Mouse (Mus musculus): Measurements from ENCODE around the gene Mis18a.

Gene Mis18a

GRCm38 (mm10) chr16:90727233-90728115 lies at the start of gene Mis18a:
Gene Mis18a (minus strand): TSS chr16:90727404.
- peak; percentile 95 for DNase-seq (ENCODE audit: low read depth, low spot score)

- no peak for DNase-seq (ENCODE audit: low read depth, low spot score)
Observed at GRCm38 (mm10) chr16:90775946-90776520, 48.8 kb upstream of the Mis18a start.

DNA sequence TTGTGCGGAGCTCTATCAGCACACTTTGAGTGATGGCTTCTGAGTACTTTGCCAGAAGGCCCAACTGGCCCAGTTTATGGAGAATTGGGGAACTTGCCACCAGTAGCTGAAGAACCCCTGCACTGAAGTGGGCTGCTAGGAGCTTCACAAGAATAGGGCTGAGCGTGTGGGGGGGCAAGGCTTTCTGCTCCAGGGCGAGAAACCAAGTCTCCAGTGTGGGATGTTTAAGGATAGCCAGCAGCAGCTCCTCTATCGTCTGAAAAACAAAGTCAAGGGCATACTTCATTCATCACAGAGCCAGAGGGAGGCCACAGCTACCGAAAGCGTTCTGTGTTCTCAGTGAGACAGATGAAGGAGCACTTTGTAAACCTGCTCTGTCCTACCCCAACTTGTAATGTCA lies 47.4 kb upstream of the Mis18a start:
- DNase-seq (ENCODE audit: low read depth, low spot score): no peak

- no peak for DNase-seq (ENCODE audit: low read depth, low spot score)
Observed at GRCm38 (mm10) chr16:90774216-90774615, 47.0 kb upstream of the Mis18a start.

DNA sequence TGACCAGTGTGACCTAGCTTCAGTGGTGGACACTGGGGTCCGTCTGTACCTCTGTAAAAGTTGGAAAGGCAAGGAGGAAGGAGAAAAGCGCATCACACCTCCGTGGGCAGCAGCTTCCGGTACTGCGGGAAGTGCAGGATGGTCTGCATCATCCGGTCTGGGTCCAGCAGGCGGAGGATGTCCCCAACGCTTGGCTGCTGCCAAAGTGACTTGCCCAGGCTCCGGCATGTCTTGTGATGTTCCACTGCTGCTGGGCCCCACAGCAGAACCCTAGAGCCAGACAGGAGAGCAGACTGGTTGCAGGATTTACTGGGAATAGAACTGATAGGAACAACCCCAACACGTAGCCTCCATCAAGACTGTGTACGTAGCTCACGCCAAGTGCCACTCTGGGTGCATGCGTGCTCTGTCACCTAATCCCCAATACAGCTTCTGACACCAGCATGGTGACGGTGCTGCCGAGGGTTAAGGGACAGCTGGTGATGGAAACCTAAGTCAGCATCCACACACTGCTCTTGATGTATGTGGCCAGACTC lies 39.8 kb upstream of the Mis18a start:
- DNase-seq (ENCODE audit: low read depth, low spot score): no peak

DNA sequence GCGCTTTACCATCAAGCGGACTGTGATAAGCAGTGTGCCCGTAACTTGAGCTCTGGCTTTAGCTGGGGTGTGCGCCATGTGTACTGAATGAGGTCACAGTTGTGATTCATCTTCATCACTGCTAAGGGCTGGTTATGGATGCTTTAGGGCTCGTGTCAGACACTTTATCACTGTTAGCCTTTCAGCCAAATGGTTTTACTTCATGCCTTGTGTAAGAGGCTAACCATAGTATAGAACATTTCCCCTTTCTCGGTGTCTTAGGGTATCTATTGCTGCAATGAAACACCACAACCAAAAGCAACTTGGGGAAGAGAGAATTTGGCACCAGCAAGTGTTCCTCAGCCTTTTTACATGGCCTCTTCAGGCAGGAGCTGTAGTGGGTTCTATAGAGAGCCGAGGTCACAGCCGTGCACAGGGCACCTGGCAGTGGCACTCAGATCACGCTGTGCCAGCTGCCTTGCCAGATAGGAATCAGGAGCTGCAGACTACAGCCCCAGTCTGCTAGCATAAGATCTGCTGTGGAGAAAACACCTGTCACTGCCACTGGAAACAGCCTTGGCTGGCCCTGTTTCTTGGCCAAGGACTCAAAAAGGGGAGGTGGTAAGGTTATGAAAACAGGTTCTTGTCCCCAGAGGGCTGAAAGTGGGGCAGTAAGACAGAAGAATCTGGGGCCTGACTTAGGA lies 38.1 kb upstream of the Mis18a start:
- DNase-seq (ENCODE audit: low read depth, low spot score): no peak

GRCm38 (mm10) chr16:90760515-90760914 lies 33.3 kb upstream of the Mis18a start:
- DNase-seq (ENCODE audit: low read depth, low spot score): no peak

- DNase-seq (ENCODE audit: low read depth, low spot score): no peak
Observed at GRCm38 (mm10) chr16:90759335-90759734, 32.1 kb upstream of the Mis18a start.

DNA sequence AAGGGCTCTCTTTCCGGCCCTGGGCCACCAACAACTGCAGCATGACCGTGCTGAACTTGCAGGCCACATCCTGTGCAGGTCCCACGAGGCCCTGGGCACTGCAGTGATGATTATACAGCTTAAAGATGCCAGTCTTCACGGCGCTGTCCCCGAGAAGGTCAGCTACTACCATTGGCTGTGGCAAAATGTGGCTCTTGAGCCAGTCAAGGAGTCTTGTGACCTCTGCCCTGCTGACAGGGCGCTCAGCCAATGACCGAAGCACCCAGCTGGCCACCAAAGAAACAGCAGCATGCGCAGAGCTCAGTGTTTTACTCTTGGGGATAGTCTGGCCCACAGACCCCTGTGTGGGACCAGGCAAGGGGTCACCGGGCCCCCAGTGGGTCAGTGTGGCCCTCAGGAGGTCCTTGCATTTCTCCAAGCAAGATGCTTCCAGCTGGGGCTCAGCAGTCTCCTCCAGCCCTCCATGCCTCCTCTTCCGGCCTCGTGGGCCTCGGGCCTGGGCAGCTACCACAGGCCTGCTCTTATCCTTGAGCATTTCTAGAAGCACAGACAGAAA lies 26.3 kb upstream of the Mis18a start:
- DNase-seq (ENCODE audit: low read depth, low spot score): no peak

- DNase-seq (ENCODE audit: low read depth, low spot score): no peak
Observed at GRCm38 (mm10) chr16:90748169-90748568, 21.0 kb upstream of the Mis18a start.

GRCm38 (mm10) chr16:90747143-90747542 lies 19.9 kb upstream of the Mis18a start:
- peak; percentile 54 for DNase-seq (ENCODE audit: low read depth, low spot score)

GRCm38 (mm10) chr16:90738092-90738956 lies 11.1 kb upstream of the Mis18a start, which contains the start of gene Mrap:
Gene Mrap (plus strand): TSS chr16:90738207.
- no peak for DNase-seq (ENCODE audit: low read depth, low spot score)

GRCm38 (mm10) chr16:90736672-90737270 lies 9.6 kb upstream of the Mis18a start:
- no peak for DNase-seq (ENCODE audit: low read depth, low spot score)

- DNase-seq (ENCODE audit: low read depth, low spot score): no peak
Observed at GRCm38 (mm10) chr16:90735611-90736010, 8.4 kb upstream of the Mis18a start.

- no peak for DNase-seq (ENCODE audit: low read depth, low spot score)
Observed at GRCm38 (mm10) chr16:90726600-90727227, 490 bp downstream of the Mis18a start.

DNA sequence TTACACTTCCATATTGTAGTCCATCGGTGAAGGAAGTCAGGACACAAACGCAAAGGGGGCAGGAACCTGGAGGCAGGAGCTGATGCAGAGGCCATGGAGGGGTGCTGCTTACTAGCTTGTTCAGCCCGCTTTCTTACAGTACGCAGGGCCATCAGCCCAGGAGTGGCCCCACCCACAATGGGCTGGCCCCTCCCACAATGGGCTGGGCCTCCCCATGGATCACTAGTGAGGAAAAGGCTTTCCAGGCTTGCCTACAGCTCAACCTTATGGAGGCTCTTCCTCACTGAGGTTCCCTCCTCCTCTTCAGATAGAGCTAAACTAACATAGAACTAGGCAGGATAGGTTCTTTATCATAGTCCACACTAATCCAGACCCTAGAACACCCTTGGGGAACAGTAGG lies 3.2 kb downstream of the Mis18a start:
- DNase-seq (ENCODE audit: low read depth, low spot score): no peak

- no peak for DNase-seq (ENCODE audit: low read depth, low spot score)
Observed at GRCm38 (mm10) chr16:90710313-90710712, 16.9 kb downstream of the Mis18a start.

DNA sequence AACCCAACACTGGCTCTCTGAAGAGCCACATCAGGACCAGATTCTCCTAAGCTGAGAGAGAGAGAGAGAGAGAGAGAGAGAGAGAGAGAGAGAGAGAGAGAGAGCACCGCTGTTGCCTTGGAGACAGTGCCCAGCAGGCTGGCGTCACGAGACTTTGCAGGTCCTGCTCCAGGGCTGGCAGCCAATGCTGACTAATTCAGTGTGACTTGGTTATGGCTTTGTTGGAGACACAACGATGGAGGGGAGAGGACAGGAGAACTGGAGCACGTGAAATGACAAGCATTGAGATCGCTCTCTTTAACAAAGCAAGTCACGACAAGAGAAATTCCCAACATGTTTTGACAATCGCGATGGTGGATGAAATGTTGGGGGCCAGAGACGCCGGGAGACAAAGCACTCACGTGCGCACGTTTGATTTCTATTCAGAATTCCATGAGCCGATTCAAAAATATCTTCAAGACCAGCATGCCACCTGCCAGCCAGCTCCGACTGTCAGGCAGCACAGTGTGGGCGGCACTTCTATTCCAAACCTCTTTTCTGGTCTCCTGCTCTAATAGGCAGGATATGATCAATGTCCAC lies 17.4 kb downstream of the Mis18a start:
- peak; percentile 92 for DNase-seq (ENCODE audit: low read depth, low spot score)

DNA sequence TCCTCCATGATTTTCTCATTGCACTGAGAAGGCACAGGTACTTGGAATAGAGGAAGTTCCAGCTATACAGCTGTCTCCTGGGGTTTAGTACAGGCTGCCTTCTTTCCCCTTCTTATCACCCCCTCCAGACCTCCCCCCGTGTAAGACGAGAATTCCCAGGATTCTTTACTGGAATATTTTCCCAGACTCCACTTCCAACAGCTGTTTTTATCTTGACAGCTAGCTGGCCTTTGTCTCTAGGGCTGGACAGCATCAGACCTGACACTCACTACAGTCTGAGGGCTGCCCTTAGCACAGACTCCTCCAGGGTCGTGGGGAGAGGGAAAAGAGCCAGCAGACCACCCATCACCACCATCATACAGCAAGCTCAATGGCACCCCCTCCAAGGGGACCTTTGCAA lies 20.9 kb downstream of the Mis18a start:
- DNase-seq (ENCODE audit: low read depth, low spot score): no peak

Measured in telencephalon, adult 2 months (tissue).